Mouse (Mus musculus): ENCODE results near the gene 4930438A08Rik. TPM values are rescaled to one million over a fixed set of nuclear protein-coding genes. Genes with fewer than 3 reads are reported as not detected.

The 4930438A08Rik gene
- polyA plus RNA-seq, 1 experiment = 0.07 TPM

DNA sequence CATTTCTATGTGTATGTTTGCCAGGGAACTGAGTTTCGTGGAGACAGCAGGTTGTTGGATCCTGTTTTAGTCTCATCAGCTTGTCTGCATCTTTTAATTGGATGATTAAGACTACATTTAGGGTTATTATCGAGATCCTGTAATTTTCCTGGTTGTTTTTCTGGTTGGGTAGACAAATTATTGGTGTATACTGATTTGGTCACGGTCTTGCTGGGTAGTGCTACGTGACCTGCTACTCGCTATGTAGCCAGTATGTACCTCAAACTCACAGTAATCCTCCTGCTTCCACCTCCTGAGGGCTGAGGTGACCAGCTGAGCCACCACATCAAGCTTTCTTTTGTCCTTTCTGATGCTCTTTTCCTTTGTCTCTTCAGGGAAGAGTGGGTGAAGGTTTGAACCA is 16.8 kb upstream of the 4930438A08Rik start:
- DNase-seq = no peak
- Histone ChIP-seq H3K4me1 (replicated peaks; ENCODE audit: control insufficient read depth, insufficient read depth, low read length) (no peaks in the 10 kb centered on the region), H3K36me3 (ENCODE audit: control insufficient read depth, insufficient read depth, low read length) (no peaks in the 10 kb centered on the region), H3K4me3 (ENCODE audit: control insufficient read depth, insufficient read depth, low read length) (no peak overlapping the region), H3K27me3 (ENCODE audit: control insufficient read depth, insufficient read depth, low read length) (no peaks in the 10 kb centered on the region), H3K27ac (ENCODE audit: control insufficient read depth, insufficient read depth, low read length) (no peak overlapping the region)
- WGBS = 92% methylated on average over 5 of the region's 5 CpGs
- no peak for TF ChIP-seq POLR2A (IDR thresholded peaks at IDR 0.05; ENCODE audit: control insufficient read depth, extremely low read depth, insufficient read depth, low read length, poor library complexity)
- TF ChIP-seq CTCF (IDR thresholded peaks at IDR 0.05; ENCODE audit: borderline replicate concordance, control insufficient read depth, extremely low read depth, insufficient read depth, low read length, poor library complexity) = no peak

DNA sequence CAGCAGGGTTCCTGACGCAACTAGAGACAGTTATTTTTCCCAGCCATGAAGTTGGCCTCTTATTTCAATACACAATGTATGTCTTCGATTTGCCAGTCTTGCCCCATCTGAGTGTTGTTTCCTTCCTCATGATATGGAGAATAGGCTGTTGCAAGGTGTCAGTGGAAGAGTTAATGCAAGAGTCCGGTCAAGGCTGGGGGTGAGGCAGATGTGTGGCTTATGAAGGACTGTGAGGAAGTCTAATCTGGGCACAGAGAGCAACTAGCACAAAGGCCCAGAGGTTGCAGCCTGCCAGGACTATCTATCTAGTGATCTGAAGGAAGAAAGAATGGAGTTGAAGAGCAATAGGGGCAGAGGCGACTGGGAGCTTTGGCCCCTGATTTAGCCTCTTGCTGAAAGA is 14.4 kb upstream of the 4930438A08Rik start:
- DNase-seq = no peak
- no peaks in the 10 kb centered on the region for H3K36me3 ChIP-seq (ENCODE audit: control insufficient read depth, insufficient read depth, low read length)
- WGBS = 85% methylated on average over 4 of the region's 4 CpGs
- no peak overlapping the region for H3K27ac ChIP-seq (ENCODE audit: control insufficient read depth, insufficient read depth, low read length)
- no peak overlapping the region for H3K4me3 ChIP-seq (ENCODE audit: control insufficient read depth, insufficient read depth, low read length)
- no peaks in the 10 kb centered on the region for H3K4me1 ChIP-seq (replicated peaks; ENCODE audit: control insufficient read depth, insufficient read depth, low read length)
- TF ChIP-seq CTCF (IDR thresholded peaks at IDR 0.05; ENCODE audit: borderline replicate concordance, control insufficient read depth, extremely low read depth, insufficient read depth, low read length, poor library complexity) (no peak), POLR2A (IDR thresholded peaks at IDR 0.05; ENCODE audit: control insufficient read depth, extremely low read depth, insufficient read depth, low read length, poor library complexity) (no peak)
- H3K27me3 ChIP-seq (ENCODE audit: control insufficient read depth, insufficient read depth, low read length) = no peaks in the 10 kb centered on the region

DNA sequence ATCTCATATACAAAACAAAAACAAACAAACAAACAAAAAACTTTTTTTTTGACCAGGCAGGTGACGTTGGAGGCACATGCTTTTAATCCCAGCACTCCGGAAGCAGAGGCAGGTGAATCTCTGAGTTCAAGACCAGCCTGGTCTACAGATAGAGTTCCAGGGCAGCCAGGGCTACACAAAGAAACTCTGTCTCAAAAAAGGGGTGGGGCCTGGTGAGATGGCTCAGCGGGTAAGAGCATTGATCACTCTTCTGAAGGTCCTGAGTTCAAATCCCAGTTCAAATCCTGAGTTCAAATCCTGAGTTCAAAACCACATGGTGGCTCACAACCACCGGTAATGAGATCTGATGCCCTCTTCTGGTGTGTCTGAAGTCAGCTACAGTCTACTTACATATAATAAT is 12.8 kb upstream of the 4930438A08Rik start:
- H3K4me3 ChIP-seq (ENCODE audit: control insufficient read depth, insufficient read depth, low read length) = no peak overlapping the region
- H3K4me1 ChIP-seq (replicated peaks; ENCODE audit: control insufficient read depth, insufficient read depth, low read length) = no peaks in the 10 kb centered on the region
- no peak for DNase-seq
- no peaks in the 10 kb centered on the region for H3K27me3 ChIP-seq (ENCODE audit: control insufficient read depth, insufficient read depth, low read length)
- H3K27ac ChIP-seq (ENCODE audit: control insufficient read depth, insufficient read depth, low read length) = no peak overlapping the region
- 97% methylated on average over 4 of the region's 4 CpGs for WGBS
- TF ChIP-seq CTCF (IDR thresholded peaks at IDR 0.05; ENCODE audit: borderline replicate concordance, control insufficient read depth, extremely low read depth, insufficient read depth, low read length, poor library complexity) (no peak), POLR2A (IDR thresholded peaks at IDR 0.05; ENCODE audit: control insufficient read depth, extremely low read depth, insufficient read depth, low read length, poor library complexity) (no peak)
- no peaks in the 10 kb centered on the region for H3K36me3 ChIP-seq (ENCODE audit: control insufficient read depth, insufficient read depth, low read length)

DNA sequence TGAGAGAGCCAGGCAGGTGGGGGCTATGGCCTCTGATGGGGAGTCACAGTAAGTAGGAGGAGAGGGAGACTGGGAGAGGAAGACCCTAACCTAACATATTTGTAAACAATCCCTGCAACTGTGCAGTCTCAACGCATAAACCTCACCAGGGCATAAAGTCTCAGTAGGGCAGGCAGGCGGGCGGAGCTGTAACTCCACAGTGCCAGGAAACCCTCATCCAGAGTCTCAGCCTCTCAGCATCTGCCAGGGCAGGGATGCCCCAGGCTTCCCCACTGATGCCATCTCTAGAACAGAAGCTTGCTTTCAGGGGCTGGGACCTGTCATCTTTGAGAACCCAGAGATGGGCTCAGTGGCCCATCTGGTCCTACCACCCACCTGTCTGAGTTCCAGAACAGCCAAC is 12.3 kb upstream of the 4930438A08Rik start:
- no peak overlapping the region for H3K27ac ChIP-seq (ENCODE audit: control insufficient read depth, insufficient read depth, low read length)
- DNase-seq = no peak
- H3K4me1 ChIP-seq (replicated peaks; ENCODE audit: control insufficient read depth, insufficient read depth, low read length) = no peaks in the 10 kb centered on the region
- H3K4me3 ChIP-seq (ENCODE audit: control insufficient read depth, insufficient read depth, low read length) = no peak overlapping the region
- H3K36me3 ChIP-seq (ENCODE audit: control insufficient read depth, insufficient read depth, low read length) = no peaks in the 10 kb centered on the region
- H3K27me3 ChIP-seq (ENCODE audit: control insufficient read depth, insufficient read depth, low read length) = no peaks in the 10 kb centered on the region
- TF ChIP-seq CTCF (IDR thresholded peaks at IDR 0.05; ENCODE audit: borderline replicate concordance, control insufficient read depth, extremely low read depth, insufficient read depth, low read length, poor library complexity) (no peak), POLR2A (IDR thresholded peaks at IDR 0.05; ENCODE audit: control insufficient read depth, extremely low read depth, insufficient read depth, low read length, poor library complexity) (no peak)
- 97% methylated on average over 3 of the region's 3 CpGs for WGBS

DNA sequence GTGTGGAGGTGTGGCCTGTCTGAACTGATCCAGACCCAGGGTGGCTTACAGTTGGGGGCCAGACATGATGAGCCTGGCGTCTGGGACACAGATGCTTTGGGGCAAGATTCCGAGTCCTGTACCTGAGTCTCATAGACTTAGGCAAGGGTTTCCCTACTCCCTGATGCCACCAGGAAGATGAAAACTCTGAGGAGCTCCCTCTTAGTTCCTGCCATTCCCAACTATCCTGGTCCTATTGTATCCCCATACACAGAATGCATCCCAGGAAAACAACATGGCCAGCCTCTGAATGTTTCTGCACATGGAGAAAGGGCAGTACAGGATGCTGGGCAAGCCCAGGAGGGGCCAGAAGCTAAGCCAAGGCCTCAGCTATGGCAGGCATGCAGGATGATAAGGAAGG is 11.1 kb upstream of the 4930438A08Rik start:
- no peak overlapping the region for H3K4me3 ChIP-seq (ENCODE audit: control insufficient read depth, insufficient read depth, low read length)
- 89% methylated on average over 2 of the region's 2 CpGs for WGBS
- no peak for TF ChIP-seq POLR2A (IDR thresholded peaks at IDR 0.05; ENCODE audit: control insufficient read depth, extremely low read depth, insufficient read depth, low read length, poor library complexity)
- no peak for TF ChIP-seq CTCF (IDR thresholded peaks at IDR 0.05; ENCODE audit: borderline replicate concordance, control insufficient read depth, extremely low read depth, insufficient read depth, low read length, poor library complexity)
- no peaks in the 10 kb centered on the region for H3K36me3 ChIP-seq (ENCODE audit: control insufficient read depth, insufficient read depth, low read length)
- no peaks in the 10 kb centered on the region for H3K27me3 ChIP-seq (ENCODE audit: control insufficient read depth, insufficient read depth, low read length)
- no peak overlapping the region for H3K27ac ChIP-seq (ENCODE audit: control insufficient read depth, insufficient read depth, low read length)
- H3K4me1 ChIP-seq (replicated peaks; ENCODE audit: control insufficient read depth, insufficient read depth, low read length) = no peaks in the 10 kb centered on the region
- DNase-seq = no peak

DNA sequence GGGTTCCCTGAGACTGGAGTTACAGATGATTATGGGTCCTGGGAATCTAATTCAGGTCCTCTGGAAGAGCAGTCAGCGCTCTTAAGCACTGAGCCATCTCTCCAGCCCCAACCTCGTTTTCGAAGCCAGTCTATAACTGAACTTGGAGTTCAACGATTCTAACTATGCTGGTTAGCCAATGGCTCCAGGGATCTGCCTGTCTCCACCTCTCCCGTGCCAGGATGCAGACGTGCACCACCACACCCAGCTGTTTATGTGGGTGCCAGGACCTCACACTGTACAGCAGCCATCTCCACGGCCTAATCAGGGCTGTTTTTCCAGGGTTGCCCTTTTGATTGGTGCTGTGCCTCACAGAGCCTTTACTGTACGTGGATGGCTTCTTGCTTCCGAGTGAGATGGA is 10.1 kb upstream of the 4930438A08Rik start:
- WGBS = 88% methylated on average over 9 of the region's 9 CpGs
- Histone ChIP-seq H3K27ac (ENCODE audit: control insufficient read depth, insufficient read depth, low read length) (no peak overlapping the region), H3K4me1 (replicated peaks; ENCODE audit: control insufficient read depth, insufficient read depth, low read length) (no peaks in the 10 kb centered on the region), H3K27me3 (ENCODE audit: control insufficient read depth, insufficient read depth, low read length) (no peaks in the 10 kb centered on the region), H3K4me3 (ENCODE audit: control insufficient read depth, insufficient read depth, low read length) (no peak overlapping the region), H3K36me3 (ENCODE audit: control insufficient read depth, insufficient read depth, low read length) (no peaks in the 10 kb centered on the region)
- DNase-seq = no peak
- no peak for TF ChIP-seq CTCF (IDR thresholded peaks at IDR 0.05; ENCODE audit: borderline replicate concordance, control insufficient read depth, extremely low read depth, insufficient read depth, low read length, poor library complexity)
- TF ChIP-seq POLR2A (IDR thresholded peaks at IDR 0.05; ENCODE audit: control insufficient read depth, extremely low read depth, insufficient read depth, low read length, poor library complexity) = no peak

DNA sequence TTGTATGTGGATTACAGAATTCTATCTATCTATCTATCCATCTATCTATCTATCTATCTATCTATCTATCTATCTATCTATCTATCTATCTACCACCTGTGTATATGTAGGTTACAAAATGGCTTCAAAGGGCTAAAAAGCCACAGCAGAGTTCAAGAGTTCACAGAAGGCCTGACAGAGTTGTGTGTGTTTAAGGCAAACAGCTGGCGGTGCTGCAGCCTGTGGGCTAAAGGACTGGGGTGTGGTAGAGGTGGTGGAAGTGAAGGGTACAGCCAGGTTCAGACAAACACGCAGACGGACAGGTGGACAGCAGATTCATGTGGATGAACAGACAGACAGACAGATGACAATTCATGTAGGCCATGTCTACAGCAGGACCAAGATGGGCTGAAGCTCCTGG is 6.3 kb upstream of the 4930438A08Rik start:
- no peak for DNase-seq
- no peak overlapping the region for H3K4me3 ChIP-seq (ENCODE audit: control insufficient read depth, insufficient read depth, low read length)
- no peaks in the 10 kb centered on the region for H3K27me3 ChIP-seq (ENCODE audit: control insufficient read depth, insufficient read depth, low read length)
- no peaks in the 10 kb centered on the region for H3K36me3 ChIP-seq (ENCODE audit: control insufficient read depth, insufficient read depth, low read length)
- TF ChIP-seq POLR2A (IDR thresholded peaks at IDR 0.05; ENCODE audit: control insufficient read depth, extremely low read depth, insufficient read depth, low read length, poor library complexity) (no peak), CTCF (IDR thresholded peaks at IDR 0.05; ENCODE audit: borderline replicate concordance, control insufficient read depth, extremely low read depth, insufficient read depth, low read length, poor library complexity) (no peak)
- H3K27ac ChIP-seq (ENCODE audit: control insufficient read depth, insufficient read depth, low read length) = no peak overlapping the region
- H3K4me1 ChIP-seq (replicated peaks; ENCODE audit: control insufficient read depth, insufficient read depth, low read length) = no peaks in the 10 kb centered on the region
- 92% methylated on average over 3 of the region's 3 CpGs for whole genome bisulfite sequencing
